Mouse (Mus musculus): Measurements from ENCODE around the gene Pigo.

DNA sequence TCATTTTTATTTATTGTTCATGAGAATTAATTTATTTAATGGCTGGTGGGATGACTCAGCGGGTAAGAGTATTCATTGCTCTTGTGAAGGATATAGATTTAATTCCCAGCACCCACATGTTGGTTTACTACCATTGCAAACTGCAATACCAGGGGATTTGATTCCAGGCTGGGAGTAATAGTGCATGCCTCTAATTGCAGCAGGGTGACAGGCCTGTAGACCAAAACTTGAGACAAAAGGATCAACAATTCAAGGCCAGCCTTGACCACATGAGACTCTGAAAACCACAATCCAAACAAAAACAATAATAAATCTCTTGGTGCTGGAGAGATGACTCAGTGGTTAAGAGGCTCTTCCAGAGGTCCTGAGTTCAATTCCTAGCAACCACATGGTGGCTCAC lies 13.5 kb downstream of the Pigo start:
- TF ChIP-seq POLR2A (IDR thresholded peaks at IDR 0.05; ENCODE audit: borderline replicate concordance, control insufficient read depth, low read depth, low read length) (no peak), CTCF (IDR thresholded peaks at IDR 0.05; ENCODE audit: control insufficient read depth, insufficient read depth, low read length) (no peak)
